Mouse (Mus musculus) MEL (cell line): Measurements from ENCODE around the gene Avpr2. TPM values are rescaled to one million over a fixed set of nuclear protein-coding genes. Genes with fewer than 3 reads are reported as not detected.

Experiments
- DNase-seq: peaks from one replicate; pipeline ENCODE4 v3.0.0; 2011; ENCODE audit warnings: low read depth, low spot score
- H3K27ac ChIP-seq: 2 replicates; pipeline ENCODE4 v1.5.1; 2012; ENCODE audit warnings: low read depth, mild to moderate bottlenecking, control low read depth, low read length, moderate library complexity; ENCODE audit not compliant: control insufficient read depth
- H3K27me3 ChIP-seq, 2 experiments: fragments of 150-350 bp in 1 of 2; sonication (generic) in 1 of 2; 2 replicates each; pipeline ENCODE4 v1.6.1; 2012; ENCODE audit warnings: low read length in 2 of 2, mild to moderate bottlenecking in 2 of 2, improper control_type of control experiment in 1 of 2, moderate library complexity in 1 of 2; ENCODE audit not compliant: insufficient read depth in 2 of 2, control insufficient read depth in 1 of 2
- H3K36me3 ChIP-seq, 2 experiments: 2 replicates each; pipeline ENCODE4 v1.6.1; 2012 to 2014; ENCODE audit warnings: low read length in 2 of 2, improper control_type of control experiment in 1 of 2, inconsistent platforms in 1 of 2, mild to moderate bottlenecking in 1 of 2; ENCODE audit not compliant: insufficient read depth in 2 of 2, control insufficient read depth in 1 of 2
- H3K4me1 ChIP-seq, 2 experiments: fragments of 150-350 bp in 1 of 2; sonication (generic) in 1 of 2; 2 replicates each; pipeline ENCODE4 v1.6.1; 2012; ENCODE audit warnings: low read length in 2 of 2, improper control_type of control experiment in 1 of 2, mild to moderate bottlenecking in 1 of 2; ENCODE audit not compliant: insufficient read depth in 2 of 2, control insufficient read depth in 1 of 2
- H3K4me3 ChIP-seq, 2 experiments: fragments of 150-350 bp in 1 of 2; sonication (generic) in 1 of 2; 2 replicates each; pipeline ENCODE4 v1.5.1; 2012; ENCODE audit warnings: low read depth in 2 of 2, low read length in 2 of 2, mild to moderate bottlenecking in 2 of 2, moderate library complexity in 2 of 2, control low read depth in 1 of 2, improper control_type of control experiment in 1 of 2; ENCODE audit not compliant: control insufficient read depth in 1 of 2, insufficient read depth in 1 of 2
- H3K79me2 ChIP-seq: 2 replicates; pipeline ENCODE4 v1.6.1; 2012; ENCODE audit warnings: mild to moderate bottlenecking, low read length, moderate library complexity; ENCODE audit not compliant: control insufficient read depth, poor library complexity, insufficient read depth
- H3K9ac ChIP-seq: 2 replicates; pipeline ENCODE4 v1.6.1; 2012; ENCODE audit warnings: low read depth, mild to moderate bottlenecking, control low read depth, low read length, moderate library complexity; ENCODE audit not compliant: control insufficient read depth, poor library complexity, severe bottlenecking
- H3K9me3 ChIP-seq: fragments of 150-350 bp; sonication (generic); replicated peaks from 2 replicates; pipeline ENCODE4 v1.6.1; 2012; ENCODE audit warnings: mild to moderate bottlenecking, low read length, improper control_type of control experiment, moderate library complexity; ENCODE audit not compliant: insufficient read depth
- BHLHE40 ChIP-seq: IDR thresholded peaks from 2 replicates; pipeline ENCODE4 v1.6.1; 2012; ENCODE audit warnings: low read depth, mild to moderate bottlenecking, inconsistent platforms, low read length, improper control_type of control experiment, borderline replicate concordance
- CHD1 ChIP-seq: IDR thresholded peaks from 2 replicates; pipeline ENCODE4 v1.6.1; 2012; ENCODE audit warnings: low read depth, mild to moderate bottlenecking, inconsistent platforms, low read length, improper control_type of control experiment
- CHD2 ChIP-seq: IDR thresholded peaks from 2 replicates; pipeline ENCODE4 v1.6.1; 2011; ENCODE audit warnings: low read length, improper control_type of control experiment
- CTCF ChIP-seq, 3 experiments: IDR thresholded peaks in 2 of 3; conservative IDR thresholded peaks in 1 of 3; 2 replicates each; pipeline ENCODE4 v1.5.1; 2011 to 2012; ENCODE audit warnings: low read length in 3 of 3, low read depth in 2 of 3, mild to moderate bottlenecking in 2 of 3, improper control_type of control experiment in 1 of 3, inconsistent platforms in 1 of 3, mixed read lengths in 1 of 3, moderate library complexity in 1 of 3; ENCODE audit not compliant: control insufficient read depth in 1 of 3, insufficient read depth in 1 of 3, poor library complexity in 1 of 3, severe bottlenecking in 1 of 3
- E2F4 ChIP-seq: IDR thresholded peaks from 2 replicates; pipeline ENCODE4 v1.6.1; 2011; ENCODE audit warnings: low read depth, low read length, improper control_type of control experiment, borderline replicate concordance
- GABPA ChIP-seq: IDR thresholded peaks from 2 replicates; pipeline ENCODE4 v1.6.1; 2012; ENCODE audit warnings: low read depth, mild to moderate bottlenecking, inconsistent platforms, low read length, improper control_type of control experiment, moderate library complexity
- GATA1 ChIP-seq: IDR thresholded peaks from 2 replicates; pipeline ENCODE4 v1.6.1; 2011; ENCODE audit warnings: low read depth, low read length, improper control_type of control experiment
- JUND ChIP-seq: IDR thresholded peaks from 2 replicates; pipeline ENCODE4 v1.6.1; 2011; ENCODE audit warnings: low read depth, mild to moderate bottlenecking, improper control_type of control experiment, low read length
- MAX ChIP-seq: IDR thresholded peaks from 2 replicates; pipeline ENCODE4 v1.6.1; 2011; ENCODE audit warnings: low read length, improper control_type of control experiment
- MAZ ChIP-seq: IDR thresholded peaks from 2 replicates; pipeline ENCODE4 v1.6.1; 2012; ENCODE audit warnings: low read depth, mild to moderate bottlenecking, inconsistent platforms, low read length, improper control_type of control experiment
- MEF2A ChIP-seq: IDR thresholded peaks from 2 replicates; pipeline ENCODE4 v1.6.1; 2014; ENCODE audit warnings: low read depth, mild to moderate bottlenecking, inconsistent platforms, low read length, improper control_type of control experiment; ENCODE audit not compliant: poor library complexity, insufficient replicate concordance, severe bottlenecking; ENCODE audit errors: extremely low read depth
- MXI1 ChIP-seq: IDR thresholded peaks from 2 replicates; pipeline ENCODE4 v1.6.1; 2011; ENCODE audit warnings: mild to moderate bottlenecking, low read depth, low read length, improper control_type of control experiment
- MYB ChIP-seq: IDR thresholded peaks from 2 replicates; pipeline ENCODE4 v1.6.1; 2011; ENCODE audit warnings: mild to moderate bottlenecking, low read depth, low read length, improper control_type of control experiment
- MYC ChIP-seq: IDR thresholded peaks from 2 replicates; pipeline ENCODE4 v1.6.1; 2011; ENCODE audit warnings: low read depth, mild to moderate bottlenecking, low read length, improper control_type of control experiment, moderate library complexity
- NELFE ChIP-seq: IDR thresholded peaks from 2 replicates; pipeline ENCODE4 v1.6.1; 2011; ENCODE audit warnings: low read depth, low read length, improper control_type of control experiment
- POLR2A ChIP-seq, 2 experiments: IDR thresholded peaks; 2 replicates each; pipeline ENCODE4 v1.6.1; 2011 to 2012; ENCODE audit warnings: low read length in 2 of 2, mild to moderate bottlenecking in 2 of 2, control low read depth in 1 of 2, improper control_type of control experiment in 1 of 2, low read depth in 1 of 2, moderate library complexity in 1 of 2; ENCODE audit not compliant: control insufficient read depth in 1 of 2, insufficient read depth in 1 of 2, poor library complexity in 1 of 2
- POLR2AphosphoS2 ChIP-seq: IDR thresholded peaks from 2 replicates; pipeline ENCODE4 v1.6.1; 2011; ENCODE audit warnings: low read length, improper control_type of control experiment
- POLR2AphosphoS5 ChIP-seq: IDR thresholded peaks from 2 replicates; pipeline ENCODE4 v1.6.1; 2012; ENCODE audit warnings: low read depth, borderline replicate concordance, mild to moderate bottlenecking, inconsistent platforms, low read length, moderate library complexity, mixed read lengths
- RAD21 ChIP-seq: IDR thresholded peaks from 2 replicates; pipeline ENCODE4 v1.6.1; 2011; ENCODE audit warnings: mild to moderate bottlenecking, low read depth, low read length, improper control_type of control experiment
- RCOR1 ChIP-seq: IDR thresholded peaks from 2 replicates; pipeline ENCODE4 v1.6.1; 2012; ENCODE audit warnings: low read depth, mild to moderate bottlenecking, inconsistent platforms, low read length, improper control_type of control experiment
- SIN3A ChIP-seq: IDR thresholded peaks from 2 replicates; pipeline ENCODE4 v1.6.1; 2012; ENCODE audit warnings: low read length, improper control_type of control experiment, inconsistent platforms
- TCF12 ChIP-seq: IDR thresholded peaks from 2 replicates; pipeline ENCODE4 v1.6.1; 2014; ENCODE audit warnings: low read depth, mild to moderate bottlenecking, inconsistent platforms, low read length, improper control_type of control experiment, moderate library complexity
- USF1 ChIP-seq: IDR thresholded peaks from 2 replicates; pipeline ENCODE4 v1.6.1; 2014; ENCODE audit warnings: low read depth, mild to moderate bottlenecking, inconsistent platforms, low read length, improper control_type of control experiment, moderate library complexity
- ZKSCAN1 ChIP-seq: IDR thresholded peaks from 2 replicates; pipeline ENCODE4 v1.6.1; 2012; ENCODE audit warnings: low read depth, mild to moderate bottlenecking, inconsistent platforms, low read length, improper control_type of control experiment, moderate library complexity
- ZMIZ1 ChIP-seq: IDR thresholded peaks from 2 replicates; pipeline ENCODE4 v1.6.1; 2012; ENCODE audit warnings: low read depth, mild to moderate bottlenecking, inconsistent platforms, low read length, improper control_type of control experiment, moderate library complexity
- ZNF384 ChIP-seq: IDR thresholded peaks from 2 replicates; pipeline ENCODE4 v1.6.1; 2012; ENCODE audit warnings: low read depth, mild to moderate bottlenecking, inconsistent platforms, low read length, improper control_type of control experiment
- polyA plus RNA-seq, 2 experiments: library from polyadenylated mRNA; stranded (reverse) in 1 of 2; unstranded in 1 of 2; fragments of >175 nt in 1 of 2; fragments of >200 nt in 1 of 2; gene quantifications; 2 replicates each; pipeline versions ENCODE4 v1.2.1 to v1.2.4; 2012; ENCODE audit warnings: low replicate concordance in 2 of 2, low read depth in 1 of 2; ENCODE audit not compliant: insufficient read length in 2 of 2, insufficient read depth in 1 of 2, missing spikeins in 1 of 2
- total RNA-seq: library from RNA; depleted of rRNA; stranded (reverse); fragments of 300-350 nt; gene quantifications from 2 replicates; pipeline ENCODE4 v1.2.3, GENCODE M21; 2012

Avpr2 gene
- total and polyA plus RNA-seq, 3 experiments: 0.35 to 0.49 TPM; not detected in 1

DNA sequence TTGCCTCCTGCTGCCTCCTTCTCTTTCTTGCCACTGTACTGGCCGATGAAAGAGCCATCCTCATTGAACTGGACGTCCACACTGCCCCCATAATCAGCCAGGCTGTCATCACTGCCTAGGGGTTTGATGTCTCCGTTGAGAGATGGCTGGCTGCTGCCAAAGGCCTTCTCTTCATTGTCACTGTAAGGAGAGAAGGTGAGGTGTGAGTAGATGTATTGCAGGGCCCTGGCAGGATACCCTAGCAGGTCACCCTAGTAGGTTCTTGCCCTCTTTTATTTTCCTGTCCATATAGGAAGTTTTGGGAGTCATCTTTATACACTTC lies 36.9 kb upstream of the Avpr2 start:
- H3K9me3 ChIP-seq: no peaks in the 10 kb centered on the region
- no peak for TF ChIP-seq MEF2A
- TF ChIP-seq NELFE: no peak
- TF ChIP-seq TCF12: no peak
- TF ChIP-seq MYC: no peak
- no peak for TF ChIP-seq ZNF384
- TF ChIP-seq GATA1: no peak
- no peak for TF ChIP-seq ZMIZ1
- no peak for TF ChIP-seq BHLHE40
- TF ChIP-seq MAZ: no peak
- no peak for TF ChIP-seq CHD2
- no peak for TF ChIP-seq SIN3A
- TF ChIP-seq MXI1: no peak
- TF ChIP-seq POLR2A (IDR thresholded peaks at IDR 0.05; ENCODE audit: control insufficient read depth in 1 of 2, insufficient read depth in 1 of 2, low read depth in 1 of 2, low read length in 2 of 2, poor library complexity in 1 of 2): no peak
- TF ChIP-seq CHD1: no peak
- no peak for TF ChIP-seq USF1
- TF ChIP-seq, all 39 proteins: peak for 0
- H3K27ac ChIP-seq: no peak overlapping the region

DNA sequence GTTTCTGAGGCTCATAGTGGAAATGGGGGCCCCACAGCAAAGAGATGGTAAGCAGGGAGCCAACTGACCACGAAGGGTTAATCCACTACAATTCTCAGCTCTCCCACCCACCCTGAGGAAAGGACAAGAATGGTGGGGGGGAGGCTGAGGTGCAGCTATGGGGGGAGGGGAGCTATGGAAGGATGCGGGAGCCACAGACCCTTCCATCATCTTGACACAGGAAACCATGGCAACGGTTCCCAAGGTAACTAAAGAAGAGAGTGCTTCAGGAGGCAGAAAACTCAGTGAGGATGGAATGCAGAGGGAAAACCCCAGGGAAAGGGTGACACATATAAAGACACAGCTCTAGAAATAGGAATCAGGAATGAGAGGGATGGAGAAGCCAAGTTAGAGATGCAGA lies 27.2 kb upstream of the Avpr2 start:
- TF ChIP-seq MEF2A: no peak
- no peak for TF ChIP-seq ZNF384
- TF ChIP-seq POLR2AphosphoS5: no peak
- TF ChIP-seq POLR2AphosphoS2: no peak
- no peak for TF ChIP-seq RCOR1
- TF ChIP-seq JUND: no peak
- TF ChIP-seq GABPA: no peak
- no peak for TF ChIP-seq CTCF (IDR thresholded peaks at IDR 0.05 in 2 of 3, conservative IDR thresholded peaks at IDR 0.05 in 1 of 3; ENCODE audit: control insufficient read depth in 1 of 3, insufficient read depth in 1 of 3, low read depth in 2 of 3, low read length in 3 of 3, poor library complexity in 1 of 3, severe bottlenecking in 1 of 3)
- no peak for TF ChIP-seq MYB
- TF ChIP-seq USF1: no peak
- TF ChIP-seq E2F4: no peak
- no peak for TF ChIP-seq NELFE
- no peak for TF ChIP-seq MAX
- TF ChIP-seq ZKSCAN1: no peak
- no peak for TF ChIP-seq RAD21
- H3K4me3 ChIP-seq: no peak overlapping the region
- H3K27ac ChIP-seq: no peak overlapping the region
- no peak for DNase-seq
- no peaks in the 10 kb centered on the region for H3K27me3 ChIP-seq
- no peaks in the 10 kb centered on the region for H3K9me3 ChIP-seq
- no peaks in the 10 kb centered on the region for H3K79me2 ChIP-seq
- no peak overlapping the region for H3K9ac ChIP-seq
- H3K4me1 ChIP-seq: no peaks in the 10 kb centered on the region
- H3K36me3 ChIP-seq: no peaks in the 10 kb centered on the region

More for the DNA sequence above, 36.9 kb upstream of the Avpr2 start:
- Histone ChIP-seq H3K4me1 (no peaks in the 10 kb centered on the region), H3K27me3 (no peaks in the 10 kb centered on the region), H3K4me3 (no peak overlapping the region), H3K79me2 (no peaks in the 10 kb centered on the region), H3K9ac (no peak overlapping the region), H3K36me3 (no peaks in the 10 kb centered on the region)
- DNase-seq: no peak
